Mouse (Mus musculus) spleen, adult 18-20 months (tissue): ENCODE results near the gene Lrrc8b.

Experiments
- DNase-seq, 2 experiments: peaks; one replicate each; pipeline ENCODE4 v3.0.0; 2022; ENCODE audit warnings: mixed read lengths in 2 of 2

Lrrc8b gene

GRCm38 (mm10) chr5:105425587-105425986, 10.0 kb downstream of the Lrrc8b start:
- no peak for DNase-seq

- DNase-seq = no peak
Measured at GRCm38 (mm10) chr5:105427326-105427725, 11.8 kb downstream of the Lrrc8b start.

GRCm38 (mm10) chr5:105428265-105428974, 12.8 kb downstream of the Lrrc8b start:
- DNase-seq = no peak

DNA sequence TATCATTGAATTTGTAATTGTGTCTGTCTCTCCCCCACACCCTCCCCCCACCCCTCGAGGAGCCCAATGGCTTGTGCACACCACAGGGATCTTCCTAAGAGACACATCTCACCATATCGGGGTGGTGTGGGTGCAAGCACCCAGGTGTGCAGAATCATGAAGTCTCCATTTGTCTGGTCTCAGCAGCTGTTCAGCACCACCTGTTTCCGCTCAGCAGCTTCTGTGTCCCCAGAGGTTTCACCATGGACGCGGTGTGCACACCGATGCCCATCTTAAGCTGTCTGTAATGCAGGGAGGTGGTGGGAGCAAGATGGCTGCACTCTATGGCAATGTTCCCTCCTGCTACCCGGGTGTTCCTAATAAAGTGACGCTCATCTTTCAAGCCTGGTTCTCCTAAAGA, 14.6 kb downstream of the Lrrc8b start:
- DNase-seq = peak; percentile 25

DNA sequence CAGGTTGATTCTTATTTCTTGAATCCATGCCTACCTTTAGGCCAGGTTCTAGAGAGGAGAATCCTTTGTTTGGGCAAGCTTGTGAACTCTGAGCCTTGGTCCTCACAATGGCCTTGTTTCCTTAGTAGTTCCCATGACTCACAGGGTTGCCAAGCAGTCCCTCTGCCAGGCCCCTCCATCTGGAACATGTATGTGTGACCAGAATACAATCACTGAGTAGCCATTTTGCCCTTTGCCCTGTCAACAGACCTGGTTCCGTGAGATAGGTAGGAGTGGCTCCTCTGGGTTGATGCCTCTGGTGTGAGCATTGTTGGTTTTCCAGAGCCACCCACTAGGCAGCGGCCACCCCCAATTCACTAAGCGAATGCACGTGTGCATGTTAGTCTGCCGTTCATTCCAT, 24.0 kb downstream of the Lrrc8b start:
- no peak for DNase-seq

GRCm38 (mm10) chr5:105440992-105441535, 25.5 kb downstream of the Lrrc8b start:
- DNase-seq = no peak

GRCm38 (mm10) chr5:105442212-105443000, 26.8 kb downstream of the Lrrc8b start:
- no peak for DNase-seq

DNA sequence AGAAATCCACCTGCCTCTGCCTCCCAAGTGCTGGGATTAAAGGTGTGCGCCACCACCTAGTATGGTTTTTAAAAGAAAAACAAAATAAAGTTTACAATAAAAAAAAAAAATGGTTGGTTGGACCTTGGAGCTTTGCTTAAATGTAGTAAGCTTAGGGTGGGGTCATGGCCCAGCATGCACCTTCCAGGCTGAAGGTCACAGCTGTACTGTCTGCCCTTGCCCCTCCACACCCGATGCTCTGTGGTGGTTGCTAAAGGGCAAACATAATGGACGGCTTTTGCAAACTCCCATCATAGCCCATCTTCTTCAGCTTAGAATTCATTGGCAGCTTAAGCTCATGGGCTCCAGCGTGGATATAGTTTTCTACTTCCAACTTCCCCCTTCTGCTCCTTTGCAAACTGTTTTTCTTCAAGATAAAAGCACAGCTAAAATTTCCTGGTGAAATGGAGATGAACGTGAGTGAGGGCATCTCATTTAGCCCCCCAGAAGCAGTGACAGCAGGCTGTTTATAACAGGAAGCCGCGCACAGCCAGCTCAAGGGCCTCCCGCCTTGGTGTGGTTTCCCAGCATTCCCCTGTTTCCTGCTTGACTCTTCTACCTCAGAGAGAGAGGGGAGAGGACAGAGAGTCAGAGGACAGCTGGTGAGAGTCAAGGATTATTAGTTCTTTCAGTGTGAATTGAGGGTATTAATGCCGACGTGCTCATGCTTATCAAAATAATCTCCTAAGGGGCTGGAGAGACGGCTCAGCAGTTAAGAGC, 27.7 kb downstream of the Lrrc8b start:
- DNase-seq = peak; percentile 34 to 42

- DNase-seq = no peak
Measured at GRCm38 (mm10) chr5:105445686-105446085, 30.1 kb downstream of the Lrrc8b start.

GRCm38 (mm10) chr5:105454105-105454504, 38.5 kb downstream of the Lrrc8b start:
- no peak for DNase-seq

DNA sequence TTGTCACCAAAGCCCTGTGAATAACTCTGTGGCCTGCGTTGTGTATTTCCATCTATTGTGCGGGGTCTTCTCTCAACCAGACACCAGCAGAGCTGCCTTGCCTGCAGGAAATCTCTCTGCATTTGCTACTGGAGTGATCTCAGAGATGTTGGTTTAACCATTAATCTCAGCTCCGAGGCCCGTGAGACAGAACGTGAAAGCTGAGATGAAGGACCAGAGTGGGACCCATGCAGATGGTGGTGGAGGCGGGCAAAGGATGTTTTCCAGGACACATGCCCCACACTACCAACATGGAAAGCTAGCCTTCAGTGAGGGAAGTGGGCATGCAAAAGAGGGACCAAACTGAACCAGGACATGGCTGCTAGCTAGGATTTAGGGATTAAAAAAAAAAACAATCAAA, 43.5 kb downstream of the Lrrc8b start:
- no peak for DNase-seq

DNA sequence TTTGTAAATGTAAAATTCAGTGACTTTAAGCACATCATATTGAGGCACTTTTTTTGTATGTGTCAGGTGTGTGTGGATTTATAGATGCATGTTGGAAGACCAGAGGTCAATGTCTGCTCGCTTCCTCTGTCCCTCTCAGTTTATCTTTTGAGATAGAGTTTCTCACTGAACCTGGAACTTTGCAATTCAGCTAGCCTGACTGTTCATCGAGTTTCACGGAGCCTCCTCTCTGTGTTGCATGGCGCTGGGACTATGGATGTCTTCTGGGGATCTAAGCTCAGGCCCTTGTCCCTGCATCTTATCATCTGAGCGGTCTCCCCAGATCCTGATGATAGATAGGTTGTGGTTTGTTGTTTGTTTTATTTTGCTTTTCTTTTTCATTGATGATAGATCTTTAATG, 45.0 kb downstream of the Lrrc8b start:
- no peak for DNase-seq

GRCm38 (mm10) chr5:105461076-105461475, 45.5 kb downstream of the Lrrc8b start:
- no peak for DNase-seq

DNA sequence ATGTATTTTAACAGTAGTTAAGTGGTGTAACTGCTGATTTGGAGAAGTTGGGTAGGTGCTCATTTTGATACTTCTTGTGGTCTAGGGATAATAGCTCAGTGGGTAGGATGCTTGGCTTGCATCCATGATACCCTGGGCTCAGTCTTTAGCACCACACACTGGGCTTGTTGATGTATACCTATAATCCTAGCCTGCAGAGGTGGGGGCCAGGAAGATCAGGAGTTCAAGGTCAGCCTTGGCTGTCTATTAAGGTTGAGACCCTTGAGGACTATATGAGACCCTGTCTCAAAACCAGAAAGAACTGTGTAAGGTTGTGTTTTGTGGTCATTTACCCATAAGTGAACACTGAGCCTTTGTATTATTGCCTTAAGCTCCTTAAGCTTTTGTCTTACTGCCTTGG, 49.1 kb downstream of the Lrrc8b start:
- DNase-seq = no peak

- DNase-seq = no peak
Measured at GRCm38 (mm10) chr5:105465550-105465949, 50.0 kb downstream of the Lrrc8b start.

DNA sequence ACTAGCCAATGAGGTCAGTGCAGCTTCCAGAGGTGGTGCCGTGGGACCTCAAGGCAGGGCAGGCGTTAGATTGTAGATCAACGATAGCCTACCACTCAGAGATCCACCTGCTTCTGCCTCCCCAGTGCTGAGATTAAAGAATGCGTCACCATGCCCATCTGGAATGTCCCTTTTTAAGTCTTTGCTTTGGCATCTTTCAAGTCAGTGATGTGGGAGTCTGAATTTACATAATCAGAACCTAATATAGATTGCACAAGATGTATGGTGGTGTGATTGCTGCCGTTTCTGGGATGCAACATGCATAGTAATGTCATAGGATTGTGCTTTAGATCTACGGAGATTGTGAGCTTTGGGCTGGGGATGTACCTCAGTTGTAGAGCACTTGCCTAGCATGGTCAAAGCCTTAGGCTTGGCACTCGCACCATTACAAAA, 50.9 kb downstream of the Lrrc8b start:
- DNase-seq = no peak

DNA sequence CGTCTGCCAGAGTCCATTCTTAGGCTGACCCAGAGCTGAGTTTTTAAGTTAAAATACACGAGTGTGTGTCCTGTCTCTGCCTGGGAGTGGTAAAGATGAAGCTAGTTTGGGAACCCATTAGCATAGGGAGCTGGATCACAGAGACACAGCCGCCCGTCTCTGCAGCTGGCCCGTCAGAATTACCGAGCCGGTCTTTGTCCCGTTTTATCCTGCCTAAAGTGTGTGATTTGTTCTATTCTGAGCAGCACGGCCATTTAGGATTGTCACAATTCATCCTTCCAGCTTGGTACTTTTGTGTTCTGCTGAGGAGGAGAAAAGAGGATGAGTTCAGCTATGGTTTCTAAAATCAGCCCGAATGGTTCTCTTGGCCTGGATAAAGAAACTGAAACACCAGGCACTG, 51.7 kb downstream of the Lrrc8b start:
- DNase-seq = no peak

DNA sequence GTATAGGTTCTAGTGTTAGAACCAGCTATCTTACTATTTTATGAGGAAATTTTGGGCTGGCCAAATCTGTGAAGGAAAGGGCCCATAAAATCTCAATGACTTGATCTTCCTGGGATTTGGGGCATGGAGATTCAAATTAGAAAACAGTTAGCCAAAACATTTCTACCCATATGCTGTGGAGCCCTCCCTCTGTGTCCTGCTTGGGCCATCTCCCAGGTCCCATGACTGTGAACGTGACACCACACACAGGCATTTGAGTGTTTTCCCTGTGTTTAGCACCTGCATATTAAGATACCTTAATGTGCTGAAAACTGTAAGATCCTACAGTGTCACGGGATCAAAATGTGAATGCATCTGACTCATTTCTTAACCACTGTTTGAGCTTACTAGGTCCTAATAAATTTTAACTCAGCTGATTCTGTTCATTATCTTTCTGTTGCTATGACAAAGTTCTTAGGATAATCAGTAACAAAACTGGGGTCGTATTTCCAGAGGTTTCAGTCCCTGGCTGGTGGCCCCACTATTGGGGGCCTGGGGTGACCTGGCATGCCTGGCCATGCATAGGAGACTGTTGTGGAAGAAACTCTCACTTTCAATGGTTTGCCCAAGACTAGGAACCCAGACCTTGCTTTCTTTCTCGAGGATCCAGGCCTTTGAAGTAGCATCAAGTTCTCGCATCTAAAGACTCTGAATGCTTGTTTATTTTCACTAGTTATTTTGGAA, 57.6 kb downstream of the Lrrc8b start:
- no peak for DNase-seq

GRCm38 (mm10) chr5:105477527-105477926, 62.0 kb downstream of the Lrrc8b start:
- DNase-seq = no peak

- DNase-seq = no peak
Measured at GRCm38 (mm10) chr5:105479673-105480072, 64.1 kb downstream of the Lrrc8b start.

DNA sequence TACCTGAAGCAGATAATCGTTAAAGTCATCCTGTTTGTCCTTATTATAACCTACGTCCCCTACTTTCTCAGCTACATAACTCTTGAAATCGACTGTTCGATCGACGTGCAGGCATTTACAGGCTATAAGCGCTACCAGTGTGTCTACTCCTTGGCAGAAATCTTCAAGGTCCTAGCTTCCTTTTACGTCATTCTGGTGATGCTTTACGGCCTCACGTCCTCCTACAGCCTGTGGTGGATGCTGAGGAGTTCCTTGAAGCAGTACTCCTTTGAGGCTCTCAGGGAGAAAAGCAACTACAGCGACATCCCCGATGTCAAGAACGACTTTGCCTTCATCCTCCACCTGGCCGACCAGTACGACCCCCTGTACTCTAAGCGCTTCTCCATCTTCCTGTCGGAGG, 65.0 kb downstream of the Lrrc8b start:
- no peak for DNase-seq

GRCm38 (mm10) chr5:105483632-105484031, 68.1 kb downstream of the Lrrc8b start:
- DNase-seq = no peak

DNA sequence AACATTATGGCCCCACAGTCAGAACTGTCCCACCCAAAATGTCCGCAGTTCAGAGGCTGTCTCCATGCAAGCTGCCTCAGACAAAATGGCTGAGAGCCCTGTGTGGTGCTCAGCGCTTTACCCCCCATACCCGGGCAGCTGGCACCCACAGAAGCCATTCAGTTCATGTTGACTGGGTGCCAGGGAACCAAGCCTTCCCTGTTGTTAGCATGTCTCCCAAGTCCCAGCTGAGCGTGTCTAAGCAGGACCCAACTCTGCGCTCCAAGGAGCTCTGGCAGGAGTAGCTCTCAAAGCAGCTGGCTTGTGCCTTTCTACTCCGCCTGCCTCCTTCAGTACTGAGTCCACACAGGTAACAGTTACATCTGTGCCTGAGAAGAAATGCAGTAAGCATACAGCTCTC, 68.7 kb downstream of the Lrrc8b start:
- DNase-seq = no peak
